Mouse (Mus musculus): ENCODE data around the gene Cpa2.

The Cpa2 gene

DNA sequence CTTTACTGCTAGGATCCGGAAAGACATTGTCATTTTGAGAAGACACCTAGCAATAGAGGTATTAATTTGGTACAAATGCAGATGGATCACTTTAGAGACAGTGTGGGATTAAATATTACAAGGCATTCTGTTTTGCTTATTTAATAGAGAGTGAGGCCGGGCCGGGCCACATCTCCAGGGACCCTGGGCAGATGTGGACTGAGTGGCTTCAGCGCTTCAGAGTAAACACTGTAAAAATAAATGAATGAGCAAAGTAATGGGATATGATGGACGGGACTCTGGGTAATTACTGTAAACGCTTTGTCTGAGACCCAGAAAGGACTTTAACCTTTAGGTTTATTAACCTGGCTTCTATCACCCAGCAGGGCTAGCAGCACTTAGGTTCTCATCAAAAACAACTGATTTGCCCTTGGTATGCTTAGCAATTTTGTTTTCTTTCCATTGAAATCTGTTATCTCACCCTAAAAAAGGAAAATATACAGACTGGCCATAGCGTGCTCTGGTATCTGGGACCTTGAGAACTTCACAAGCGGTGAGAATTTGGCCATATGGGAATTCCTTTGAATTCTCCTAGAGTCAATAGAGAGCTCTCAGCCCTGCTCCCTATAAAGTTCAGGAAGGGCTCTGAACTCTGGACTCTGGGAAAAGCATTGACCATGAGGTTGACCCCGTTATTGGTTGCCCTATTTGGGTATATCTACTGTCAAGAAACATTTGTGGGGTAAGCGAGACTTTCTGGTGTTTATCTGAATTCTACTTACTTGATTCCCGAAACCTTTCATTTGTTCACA is at the start of gene Cpa2:
Gene Cpa2 (plus strand): TSS at position 574 of the 791 bp plus-strand sequence.
- DNase-seq: no peak

DNA sequence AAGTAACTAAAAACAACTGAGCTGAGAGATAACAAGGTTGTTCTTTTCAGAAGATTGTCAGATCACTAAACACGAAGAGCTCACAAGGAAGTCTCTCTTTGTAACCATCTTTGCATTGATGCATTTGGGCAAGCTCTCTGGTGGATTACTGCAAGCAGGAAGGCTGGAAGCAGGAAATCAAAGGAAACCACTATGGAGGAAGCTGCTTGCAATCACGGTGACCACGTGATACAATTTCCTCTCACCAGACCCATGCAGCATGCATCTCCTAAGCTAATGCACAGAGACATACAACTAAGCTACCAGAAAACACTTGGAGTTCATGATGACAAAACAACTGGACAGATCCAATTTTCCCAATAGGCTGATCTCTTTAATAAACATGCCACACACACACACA is 42.3 kb upstream of the Cpa2 start:
- no peak for DNase-seq

DNA sequence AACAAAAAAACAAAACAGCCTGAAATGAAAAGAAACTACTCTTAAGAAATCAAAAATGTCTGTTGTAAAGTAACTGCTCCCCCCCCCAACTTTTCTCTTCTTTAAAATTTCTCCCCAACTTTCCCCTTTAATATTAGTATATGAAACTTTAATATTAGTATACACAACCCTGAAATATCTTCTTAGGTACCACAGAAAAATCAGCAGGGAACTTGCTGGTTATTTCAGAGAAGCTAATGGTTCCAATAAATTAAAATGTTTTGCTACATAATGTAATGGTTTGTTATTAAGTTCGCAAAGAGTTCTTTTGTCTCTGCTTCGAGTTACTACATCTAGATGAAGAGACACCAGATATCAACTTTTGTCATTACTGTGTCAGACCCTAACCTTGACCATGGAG is 32.6 kb upstream of the Cpa2 start:
- no peak for DNase-seq

GRCm38 (mm10) chr6:30509265-30510239 is 31.8 kb upstream of the Cpa2 start, which contains the start of the genes Tmem209 and Ssmem1:
Gene Tmem209, minus strand, starts transcription at chr6:30509783.
Gene Ssmem1, plus strand, starts transcription at chr6:30509849.
- DNase-seq: peak; percentile 98

DNA sequence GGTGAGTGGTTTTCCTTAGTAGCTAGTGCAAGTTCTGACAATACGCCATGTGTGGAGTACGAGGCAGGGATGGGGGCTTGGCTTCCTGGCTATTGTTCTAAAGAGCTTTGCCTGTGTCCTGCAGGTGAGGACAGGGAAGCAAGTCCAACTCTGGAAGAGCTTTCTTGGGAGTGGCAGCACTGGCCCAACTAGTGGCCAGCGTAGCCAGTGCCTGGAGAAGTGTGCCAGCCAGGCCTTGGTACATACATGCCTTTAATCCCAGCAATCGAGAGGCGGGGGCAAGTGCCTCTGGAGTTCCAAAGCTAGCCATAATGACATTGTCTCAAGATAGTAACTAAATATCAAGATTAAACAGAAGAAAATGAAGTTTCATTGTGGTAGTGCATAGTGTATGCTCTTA is 31.1 kb upstream of the Cpa2 start:
- no peak for DNase-seq

DNA sequence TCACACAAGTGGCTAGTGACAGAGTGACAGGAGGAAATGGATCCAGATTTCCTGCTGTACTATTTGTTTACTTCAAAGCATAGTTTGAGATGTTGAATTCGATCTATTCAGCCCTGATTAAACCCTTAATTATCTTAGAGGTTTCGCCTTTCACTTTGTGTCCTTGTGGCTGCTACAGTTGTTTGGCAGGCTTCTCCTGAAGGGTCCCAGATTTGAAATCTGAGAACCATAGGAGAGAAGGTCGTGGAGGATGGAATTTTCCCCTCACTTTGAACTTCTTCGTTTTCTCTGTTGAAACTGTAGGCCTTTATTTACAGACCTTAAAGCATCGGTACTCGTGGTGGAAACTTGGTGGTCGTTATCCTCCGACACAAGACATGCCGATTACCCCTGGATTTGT is 27.1 kb upstream of the Cpa2 start:
- DNase-seq: no peak

- DNase-seq: no peak
Observed at GRCm38 (mm10) chr6:30520400-30520799, 21.0 kb upstream of the Cpa2 start.

- no peak for DNase-seq
Observed at GRCm38 (mm10) chr6:30525456-30526332, 15.7 kb upstream of the Cpa2 start.

DNA sequence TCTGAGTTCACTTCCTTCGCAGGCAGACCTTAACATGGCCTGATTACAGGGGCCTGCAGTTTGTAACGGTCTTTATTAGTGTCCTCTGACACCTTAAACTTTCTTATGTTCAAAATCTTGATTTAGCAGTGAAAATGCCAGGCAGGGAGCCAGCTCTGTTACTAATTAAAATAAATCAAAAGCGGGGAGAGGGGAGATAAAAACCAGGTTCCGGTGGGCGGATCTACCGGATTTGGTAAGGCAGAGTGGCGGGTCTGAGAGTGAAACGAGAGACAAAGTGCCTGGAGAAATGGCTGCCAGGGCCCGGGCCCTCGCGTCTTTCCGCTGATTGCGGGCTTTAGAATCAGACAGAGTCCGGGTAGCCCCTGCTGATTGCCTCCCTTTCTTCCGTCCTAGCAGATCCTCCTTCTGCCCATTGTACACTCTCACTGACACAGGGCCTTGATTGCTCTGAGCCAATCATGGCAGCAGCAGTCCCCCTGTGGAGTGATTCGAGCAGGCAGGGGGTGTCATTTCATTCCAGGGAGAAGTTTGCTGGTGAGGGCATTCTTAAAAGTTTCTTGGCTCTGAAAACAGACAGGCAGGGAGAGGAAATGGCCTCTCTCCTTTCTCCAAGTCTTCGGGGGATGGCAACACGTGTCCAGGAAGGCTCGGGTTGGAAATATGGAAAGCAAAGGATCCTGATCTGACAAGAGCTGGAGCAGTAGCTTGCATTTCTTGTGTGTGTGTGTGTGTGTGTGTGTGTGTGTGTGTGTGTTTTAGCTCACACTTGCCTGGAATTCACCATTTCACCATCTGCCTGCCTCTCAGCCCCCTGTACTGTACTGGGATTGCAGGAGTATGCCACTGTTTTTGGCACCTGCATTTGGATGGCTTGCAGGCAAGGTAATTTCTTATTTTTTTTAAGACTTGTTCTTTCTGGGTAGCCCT is 14.5 kb upstream of the Cpa2 start:
- DNase-seq: no peak

GRCm38 (mm10) chr6:30528800-30529199 is 12.6 kb upstream of the Cpa2 start:
- no peak for DNase-seq

DNA sequence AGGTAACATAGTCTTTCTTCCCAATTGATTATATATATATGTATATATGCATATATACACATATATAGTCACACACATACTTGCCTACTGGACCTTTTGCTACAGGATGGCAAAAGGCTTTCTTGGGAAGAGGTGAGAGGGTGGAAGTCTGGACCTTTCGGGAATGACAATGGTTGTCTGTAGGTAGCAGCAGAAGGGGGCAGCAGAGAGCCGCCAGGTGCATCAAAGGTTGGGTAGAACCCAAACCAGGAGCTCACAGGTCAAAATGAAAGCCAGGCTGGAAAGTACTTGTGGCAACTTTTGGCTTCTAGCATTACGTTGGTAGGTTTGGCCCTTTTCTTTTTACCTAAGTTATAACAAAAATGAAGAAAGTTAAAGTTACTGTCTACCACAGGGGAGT is 6.0 kb upstream of the Cpa2 start:
- peak; percentile 16 to 21 for DNase-seq

- no peak for DNase-seq
Observed at GRCm38 (mm10) chr6:30538240-30538639, 3.1 kb upstream of the Cpa2 start.

DNA sequence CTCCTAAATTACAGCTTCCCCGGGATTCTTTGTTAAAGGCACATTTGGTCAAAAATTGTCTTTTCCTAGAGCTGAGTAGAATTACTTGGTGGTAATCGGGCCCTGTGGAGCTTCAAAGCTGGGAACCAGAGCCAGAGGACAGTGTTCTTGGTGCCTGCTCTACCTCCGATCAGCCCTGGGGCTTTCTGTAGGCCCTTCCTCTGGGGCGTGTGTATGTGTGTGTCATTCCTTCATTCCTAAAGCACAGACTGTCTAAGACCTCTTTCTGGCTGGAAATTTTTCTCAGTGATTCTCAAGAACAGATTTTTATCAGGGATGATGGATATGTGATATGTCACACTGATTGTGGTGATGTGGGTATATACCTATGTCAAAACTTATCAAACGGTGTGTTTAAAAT is 2.6 kb upstream of the Cpa2 start:
- DNase-seq: no peak

GRCm38 (mm10) chr6:30542277-30542676 is 895 bp downstream of the Cpa2 start:
- DNase-seq: no peak

DNA sequence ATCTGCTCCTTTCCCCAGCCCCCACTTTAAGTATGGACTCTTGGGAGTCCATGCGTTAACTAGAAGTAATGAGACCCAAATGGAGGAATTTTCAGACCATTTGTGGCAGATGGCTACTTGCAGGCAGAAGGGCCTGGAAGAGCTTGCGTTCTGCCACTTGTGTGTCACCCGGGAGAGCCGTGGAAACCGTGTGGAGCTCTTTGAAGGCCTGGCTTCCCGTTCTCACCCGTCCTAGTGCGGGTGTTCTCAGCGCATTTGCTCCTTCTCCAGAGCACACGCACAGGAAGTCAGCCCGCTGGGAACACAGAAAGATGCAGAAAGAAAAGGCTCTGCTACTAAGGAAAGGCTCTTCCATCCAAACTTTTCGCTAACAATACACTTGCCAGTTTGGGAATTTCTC is 1.7 kb downstream of the Cpa2 start:
- no peak for DNase-seq

GRCm38 (mm10) chr6:30543851-30544250 is 2.5 kb downstream of the Cpa2 start:
- DNase-seq: no peak

DNA sequence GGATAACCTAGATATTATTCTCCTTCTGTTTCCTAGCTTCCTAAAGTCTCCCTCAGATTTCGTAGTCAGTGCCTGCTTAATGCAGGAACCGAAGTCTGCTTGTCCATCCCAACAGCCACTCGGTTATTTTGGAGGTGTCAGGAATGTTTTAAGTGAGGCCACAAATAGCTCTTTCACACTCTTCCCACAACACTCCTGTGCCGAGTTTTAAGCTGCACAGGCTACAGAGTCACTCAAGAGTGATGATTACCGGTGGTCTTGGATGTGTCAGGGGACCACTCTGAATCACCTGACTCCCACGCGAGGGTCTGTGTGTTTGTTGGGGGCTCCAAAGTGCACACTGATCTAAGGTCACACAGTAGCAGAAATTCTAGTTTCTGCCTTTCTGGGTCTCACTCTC is 4.3 kb downstream of the Cpa2 start:
- no peak for DNase-seq

DNA sequence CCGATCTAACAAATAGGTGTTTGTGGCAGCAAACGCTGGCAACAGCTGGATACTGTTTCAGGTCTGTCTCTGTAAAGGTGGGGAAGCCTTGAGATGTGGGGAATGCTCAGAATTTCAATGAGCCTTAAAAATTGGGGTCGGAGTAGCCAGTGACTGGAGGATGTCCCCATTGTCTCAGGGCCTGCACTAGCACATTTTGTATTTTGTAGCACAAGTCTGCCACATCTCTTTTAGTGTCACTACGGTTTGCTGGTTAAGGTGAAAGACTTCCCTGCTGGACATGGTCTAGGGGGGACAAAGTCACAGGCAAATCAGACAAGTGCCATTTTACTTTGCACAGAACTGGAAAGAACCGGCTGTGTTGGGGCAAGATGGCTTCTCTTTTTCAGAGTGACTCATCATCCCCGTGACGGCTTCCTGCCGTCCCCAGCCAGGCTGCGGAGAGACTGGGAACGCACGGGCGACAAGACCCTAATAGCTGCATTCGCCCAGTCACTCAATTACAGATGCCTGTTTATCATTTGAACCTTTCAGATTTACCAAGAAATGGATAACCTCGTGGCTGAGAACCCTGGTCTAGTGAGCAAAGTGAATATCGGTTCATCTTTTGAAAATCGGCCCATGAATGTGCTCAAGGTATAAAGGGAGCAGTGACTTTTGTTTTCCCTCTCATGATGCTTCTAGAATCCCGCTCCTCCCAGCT is 5.3 kb downstream of the Cpa2 start:
- peak; percentile 38 to 43 for DNase-seq

DNA sequence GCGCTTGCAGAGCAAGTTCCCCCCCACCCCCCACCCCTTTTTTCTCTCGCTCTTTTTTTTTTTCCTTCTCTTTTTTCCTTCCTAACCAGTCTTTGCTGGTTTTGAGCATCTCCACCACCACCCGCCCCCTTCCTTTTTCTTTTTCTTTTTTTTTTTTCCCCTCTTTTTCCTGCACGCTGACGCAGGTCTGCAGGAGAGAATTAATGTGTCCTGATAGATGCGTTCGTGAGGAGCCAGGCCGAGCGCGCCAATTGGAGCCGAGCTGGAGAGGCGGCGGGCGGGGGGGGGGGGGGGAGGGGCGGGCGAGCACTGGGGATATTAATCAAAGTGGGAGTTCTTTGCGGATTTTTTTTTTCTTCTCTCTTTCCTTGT is 5.9 kb downstream of the Cpa2 start:
- no peak for DNase-seq

- DNase-seq: no peak
Observed at GRCm38 (mm10) chr6:30547656-30548306, 6.4 kb downstream of the Cpa2 start.

Data from B cell, adult 2 months (primary cell).